Mouse (Mus musculus): ENCODE results near the gene Jdp2. TPM values are rescaled to one million over a fixed set of nuclear protein-coding genes. Genes with fewer than 3 reads are reported as not detected.
A peak's percentile ranks its signal among the peaks of the same experiment; 100 is the strongest.

The Jdp2 gene
- polyA plus RNA-seq, 1 experiment from 2014 or later: 0.49 TPM

DNA sequence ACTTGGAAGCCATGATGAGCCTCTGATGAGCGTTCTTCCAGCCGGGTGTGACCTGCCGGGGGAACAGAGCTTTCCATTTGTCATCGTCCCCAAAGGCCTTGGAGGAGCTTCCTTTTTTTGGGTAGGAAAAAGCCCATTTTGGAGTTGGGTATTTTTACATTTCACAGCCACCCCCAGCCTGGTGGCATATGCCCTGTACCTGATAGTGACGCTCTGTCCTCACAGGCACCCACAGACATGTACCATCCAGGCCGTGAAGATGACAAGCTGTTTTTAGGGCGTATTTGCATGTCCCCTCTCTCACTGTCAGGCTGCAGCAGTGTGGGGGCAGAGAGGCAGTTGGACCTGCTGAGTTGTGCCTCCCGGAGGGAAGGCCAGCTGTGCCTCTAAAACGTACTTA is 11.3 kb downstream of the Jdp2 start:
- Histone ChIP-seq H3K4me3 (ENCODE audit: low read length) (no peak overlapping the region), H3K4me1 (replicated peaks; ENCODE audit: control insufficient read depth, insufficient read depth, low read length) (peaks cover 7% of the 10 kb centered on the region), H3K9ac (ENCODE audit: low read length) (no peak overlapping the region), H3K9me3 (ENCODE audit: control insufficient read depth, low read length) (no peaks in the 10 kb centered on the region), H3K36me3 (ENCODE audit: control insufficient read depth, insufficient read depth, low read length) (peaks cover 14% of the 10 kb centered on the region), H3K27ac (ENCODE audit: low read length) (no peak overlapping the region), H3K4me2 (ENCODE audit: low read depth, low read length) (no peak overlapping the region), H3K27me3 (ENCODE audit: control insufficient read depth, insufficient read depth, low read depth, low read length) (no peaks in the 10 kb centered on the region)
- WGBS: 79% methylated on average over 9 of the region's 9 CpGs
- no peak for ATAC-seq (ENCODE audit: low read depth)

DNA sequence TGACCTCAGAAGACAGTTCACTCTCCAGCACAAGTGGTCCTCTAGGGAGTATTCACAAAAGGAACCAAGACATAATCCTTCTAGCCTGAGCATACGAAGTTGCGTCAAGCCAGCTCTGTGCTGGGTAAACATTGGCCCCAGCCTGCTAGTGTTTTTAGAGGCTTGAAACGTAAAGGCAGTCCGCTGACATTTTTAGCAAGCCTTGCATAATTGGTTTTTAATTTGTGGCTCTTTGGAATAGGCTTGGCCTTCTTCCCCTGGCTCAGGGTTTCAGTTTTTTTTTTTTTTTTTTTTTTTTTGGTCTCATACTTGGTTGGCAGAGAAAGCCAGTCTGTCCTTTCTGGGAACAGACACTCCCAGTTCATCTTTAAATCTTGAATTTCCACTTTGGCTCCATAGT is 15.3 kb downstream of the Jdp2 start:
- Histone ChIP-seq H3K36me3 (ENCODE audit: control insufficient read depth, insufficient read depth, low read length) (peaks cover 7% of the 10 kb centered on the region), H3K4me3 (ENCODE audit: low read length) (no peak overlapping the region), H3K27me3 (ENCODE audit: control insufficient read depth, insufficient read depth, low read depth, low read length) (no peaks in the 10 kb centered on the region), H3K9me3 (ENCODE audit: control insufficient read depth, low read length) (no peaks in the 10 kb centered on the region), H3K27ac (ENCODE audit: low read length) (peak overlapping the region; percentile 13; the same call in 1 of the 2 replicates), H3K9ac (ENCODE audit: low read length) (no peak overlapping the region), H3K4me2 (ENCODE audit: low read depth, low read length) (no peak overlapping the region), H3K4me1 (replicated peaks; ENCODE audit: control insufficient read depth, insufficient read depth, low read length) (peaks cover 7% of the 10 kb centered on the region)
- whole genome bisulfite sequencing: 28% methylated on average over 4 of the region's 4 CpGs
- peak; percentile 66 for ATAC-seq (ENCODE audit: low read depth)

DNA sequence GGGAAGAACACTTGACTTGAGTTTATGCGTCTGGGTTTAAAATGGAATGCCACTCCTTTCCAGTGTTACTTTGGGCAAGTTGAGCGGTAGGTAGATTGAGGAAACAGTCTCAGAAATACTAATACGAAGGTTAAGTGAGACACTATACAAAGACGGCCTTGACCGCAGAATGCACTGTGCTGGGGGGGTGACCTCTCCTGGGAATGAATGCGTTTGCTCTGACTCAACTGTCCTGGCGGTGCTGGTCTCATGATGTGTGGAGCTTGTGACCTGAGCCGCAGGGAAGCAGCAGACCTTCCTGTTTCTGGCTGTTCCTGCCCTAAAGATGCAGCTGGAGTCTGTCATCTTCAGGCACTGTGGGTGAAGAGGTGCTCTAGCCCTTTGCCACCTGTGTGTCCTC is 16.7 kb downstream of the Jdp2 start:
- Histone ChIP-seq H3K4me2 (ENCODE audit: low read depth, low read length) (no peak overlapping the region), H3K27me3 (ENCODE audit: control insufficient read depth, insufficient read depth, low read depth, low read length) (no peaks in the 10 kb centered on the region), H3K9me3 (ENCODE audit: control insufficient read depth, low read length) (no peaks in the 10 kb centered on the region), H3K9ac (ENCODE audit: low read length) (no peak overlapping the region), H3K4me1 (replicated peaks; ENCODE audit: control insufficient read depth, insufficient read depth, low read length) (peaks cover 7% of the 10 kb centered on the region), H3K4me3 (ENCODE audit: low read length) (no peak overlapping the region), H3K27ac (ENCODE audit: low read length) (no peak overlapping the region), H3K36me3 (ENCODE audit: control insufficient read depth, insufficient read depth, low read length) (peaks cover 7% of the 10 kb centered on the region)
- WGBS: 74% methylated on average over 8 of the region's 8 CpGs
- ATAC-seq (ENCODE audit: low read depth): no peak

DNA sequence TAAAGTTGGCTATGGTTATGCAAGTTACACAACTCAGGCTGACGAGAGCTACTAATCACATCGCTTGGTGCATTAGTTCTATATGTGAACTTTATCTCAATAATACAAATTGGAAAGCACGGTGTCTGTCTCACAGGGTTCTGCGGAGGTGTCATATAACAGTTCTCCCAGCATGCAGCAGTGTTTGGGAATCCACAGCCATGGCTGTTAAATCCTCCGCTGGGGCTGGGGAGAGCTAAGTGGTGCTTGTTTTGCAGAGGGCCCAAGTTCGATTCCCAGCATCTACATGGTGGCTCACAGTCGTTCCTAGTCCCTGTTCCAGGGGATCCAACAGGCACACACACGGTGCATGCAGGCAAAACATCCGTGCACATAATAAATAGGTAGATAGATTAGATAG is 19.1 kb downstream of the Jdp2 start:
- H3K4me2 ChIP-seq (ENCODE audit: low read depth, low read length): no peak overlapping the region
- WGBS: 74% methylated on average over 9 of the region's 9 CpGs
- H3K9ac ChIP-seq (ENCODE audit: low read length): no peak overlapping the region
- H3K36me3 ChIP-seq (ENCODE audit: control insufficient read depth, insufficient read depth, low read length): peaks cover 7% of the 10 kb centered on the region
- H3K4me3 ChIP-seq (ENCODE audit: low read length): no peak overlapping the region
- no peaks in the 10 kb centered on the region for H3K27me3 ChIP-seq (ENCODE audit: control insufficient read depth, insufficient read depth, low read depth, low read length)
- no peak overlapping the region for H3K27ac ChIP-seq (ENCODE audit: low read length)
- no peak for ATAC-seq (ENCODE audit: low read depth)
- no peaks in the 10 kb centered on the region for H3K9me3 ChIP-seq (ENCODE audit: control insufficient read depth, low read length)
- peaks cover 7% of the 10 kb centered on the region for H3K4me1 ChIP-seq (replicated peaks; ENCODE audit: control insufficient read depth, insufficient read depth, low read length)

DNA sequence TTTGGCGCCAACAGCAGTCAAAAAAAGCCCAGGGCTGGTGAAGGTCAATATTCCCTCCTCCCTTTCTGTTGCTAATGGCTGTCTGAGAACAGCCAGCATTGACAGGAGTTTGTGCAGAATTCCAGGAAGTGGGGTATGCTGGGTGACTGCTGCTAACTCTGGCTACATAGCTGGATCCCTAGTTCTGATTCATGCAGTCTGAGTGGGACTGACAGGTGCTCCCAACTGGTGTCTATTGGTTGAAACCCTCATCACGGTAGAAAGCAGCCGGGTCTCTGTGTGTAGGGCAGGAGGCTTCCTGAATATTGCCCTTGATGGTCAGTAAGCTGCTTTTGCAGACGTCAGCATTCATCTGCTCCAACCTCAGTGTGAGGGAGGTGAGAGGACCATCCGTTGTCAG is 19.6 kb downstream of the Jdp2 start:
- Histone ChIP-seq H3K4me2 (ENCODE audit: low read depth, low read length) (no peak overlapping the region), H3K27ac (ENCODE audit: low read length) (no peak overlapping the region), H3K9ac (ENCODE audit: low read length) (no peak overlapping the region), H3K4me1 (replicated peaks; ENCODE audit: control insufficient read depth, insufficient read depth, low read length) (peaks cover 9% of the 10 kb centered on the region), H3K4me3 (ENCODE audit: low read length) (no peak overlapping the region), H3K9me3 (ENCODE audit: control insufficient read depth, low read length) (no peaks in the 10 kb centered on the region), H3K27me3 (ENCODE audit: control insufficient read depth, insufficient read depth, low read depth, low read length) (no peaks in the 10 kb centered on the region), H3K36me3 (ENCODE audit: control insufficient read depth, insufficient read depth, low read length) (peaks cover 7% of the 10 kb centered on the region)
- ATAC-seq (ENCODE audit: low read depth): no peak
- WGBS: 77% methylated on average over 5 of the region's 5 CpGs

DNA sequence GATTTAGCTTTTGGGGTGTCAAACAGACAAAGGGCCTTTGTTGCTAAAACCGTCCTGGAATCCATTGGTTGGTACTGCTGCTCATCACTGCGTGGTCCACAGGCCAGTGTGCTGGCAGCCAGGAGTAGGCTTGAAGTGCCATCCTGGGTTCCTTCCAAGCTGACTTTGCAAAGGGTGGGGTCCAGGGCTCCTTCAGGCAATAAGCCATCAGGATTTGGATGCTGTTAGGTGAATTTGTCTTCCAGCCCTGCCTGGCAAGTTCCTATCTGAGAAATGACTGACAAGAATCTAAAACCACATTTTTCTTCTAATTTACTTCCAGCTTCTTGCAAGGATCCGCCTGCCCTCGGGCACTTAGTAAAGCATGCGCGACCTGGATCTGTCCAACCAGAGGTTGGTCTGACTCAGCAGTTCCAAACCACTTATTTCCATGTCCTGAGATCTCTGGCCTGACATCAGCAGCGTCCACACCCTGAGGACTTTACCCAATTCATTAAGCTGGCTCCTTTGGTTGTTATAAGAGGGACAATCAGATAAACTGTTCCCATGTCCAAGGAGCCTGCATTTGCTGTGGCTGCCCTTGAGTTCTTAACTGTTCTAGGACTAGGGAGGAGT is 20.6 kb downstream of the Jdp2 start:
- Histone ChIP-seq H3K4me3 (ENCODE audit: low read length) (no peak overlapping the region), H3K27me3 (ENCODE audit: control insufficient read depth, insufficient read depth, low read depth, low read length) (no peaks in the 10 kb centered on the region), H3K27ac (ENCODE audit: low read length) (no peak overlapping the region), H3K4me1 (replicated peaks; ENCODE audit: control insufficient read depth, insufficient read depth, low read length) (peaks cover 11% of the 10 kb centered on the region), H3K4me2 (ENCODE audit: low read depth, low read length) (no peak overlapping the region), H3K9ac (ENCODE audit: low read length) (no peak overlapping the region), H3K36me3 (ENCODE audit: control insufficient read depth, insufficient read depth, low read length) (peaks cover 7% of the 10 kb centered on the region), H3K9me3 (ENCODE audit: control insufficient read depth, low read length) (no peaks in the 10 kb centered on the region)
- no peak for ATAC-seq (ENCODE audit: low read depth)
- 74% methylated on average over 7 of the region's 7 CpGs for WGBS

DNA sequence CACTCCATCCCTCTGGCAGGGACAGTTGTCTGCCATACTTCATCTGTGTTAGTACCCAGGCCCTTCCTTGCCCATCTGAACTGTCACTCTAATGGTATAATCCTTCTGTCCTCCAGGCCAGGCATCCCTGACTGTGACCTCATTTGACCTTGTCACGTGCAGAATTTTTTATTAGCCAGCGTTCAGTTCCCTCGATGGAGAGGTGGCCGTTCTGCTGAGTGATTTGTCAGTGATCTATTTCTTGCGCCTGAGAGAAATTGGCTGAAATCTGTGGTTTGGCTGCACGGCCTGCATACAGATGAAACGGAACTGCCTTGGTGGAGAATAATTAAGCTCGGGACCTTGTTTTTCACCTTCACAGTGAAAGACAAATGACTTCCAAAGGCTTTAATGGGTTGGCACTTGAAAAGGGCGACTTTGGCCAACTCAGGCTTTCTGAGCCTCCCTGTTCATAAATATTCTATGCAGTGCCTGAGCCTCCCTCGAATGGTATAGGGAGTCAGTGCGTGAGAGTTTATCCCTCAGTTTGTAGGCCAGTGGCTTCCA is 21.1 kb downstream of the Jdp2 start:
- Histone ChIP-seq H3K27me3 (ENCODE audit: control insufficient read depth, insufficient read depth, low read depth, low read length) (no peaks in the 10 kb centered on the region), H3K4me3 (ENCODE audit: low read length) (no peak overlapping the region), H3K27ac (ENCODE audit: low read length) (no peak overlapping the region), H3K9me3 (ENCODE audit: control insufficient read depth, low read length) (no peaks in the 10 kb centered on the region), H3K9ac (ENCODE audit: low read length) (no peak overlapping the region), H3K4me2 (ENCODE audit: low read depth, low read length) (no peak overlapping the region), H3K4me1 (replicated peaks; ENCODE audit: control insufficient read depth, insufficient read depth, low read length) (peaks cover 14% of the 10 kb centered on the region), H3K36me3 (ENCODE audit: control insufficient read depth, insufficient read depth, low read length) (peaks cover 7% of the 10 kb centered on the region)
- ATAC-seq (ENCODE audit: low read depth): no peak
- 69% methylated on average over 11 of the region's 11 CpGs for WGBS

DNA sequence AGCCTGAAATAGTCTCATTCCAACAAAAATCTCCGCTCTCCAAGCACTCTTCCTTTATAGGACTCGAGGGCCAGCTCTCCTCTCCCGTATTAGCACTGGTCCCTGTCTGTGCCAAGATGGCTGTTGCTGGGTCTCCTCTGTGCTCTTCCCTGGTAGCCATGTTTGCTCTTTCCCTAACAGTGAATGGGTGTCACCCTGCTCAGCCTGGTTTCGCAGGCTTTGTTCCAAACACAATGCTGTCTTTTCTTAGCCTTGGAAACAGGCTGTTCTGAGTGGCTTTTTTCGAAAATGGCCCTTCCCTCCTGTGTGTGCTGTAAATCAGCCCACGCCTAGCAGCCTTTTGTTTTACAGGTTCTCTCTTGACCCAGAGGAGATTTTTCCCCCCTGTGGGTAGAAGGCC is 22.2 kb downstream of the Jdp2 start:
- H3K4me1 ChIP-seq (replicated peaks; ENCODE audit: control insufficient read depth, insufficient read depth, low read length): peaks cover 18% of the 10 kb centered on the region
- no peaks in the 10 kb centered on the region for H3K27me3 ChIP-seq (ENCODE audit: control insufficient read depth, insufficient read depth, low read depth, low read length)
- no peaks in the 10 kb centered on the region for H3K9me3 ChIP-seq (ENCODE audit: control insufficient read depth, low read length)
- no peak overlapping the region for H3K27ac ChIP-seq (ENCODE audit: low read length)
- no peak overlapping the region for H3K9ac ChIP-seq (ENCODE audit: low read length)
- ATAC-seq (ENCODE audit: low read depth): no peak
- H3K4me3 ChIP-seq (ENCODE audit: low read length): no peak overlapping the region
- H3K4me2 ChIP-seq (ENCODE audit: low read depth, low read length): no peak overlapping the region
- WGBS: 75% methylated on average over 6 of the region's 6 CpGs
- H3K36me3 ChIP-seq (ENCODE audit: control insufficient read depth, insufficient read depth, low read length): peaks cover 7% of the 10 kb centered on the region

DNA sequence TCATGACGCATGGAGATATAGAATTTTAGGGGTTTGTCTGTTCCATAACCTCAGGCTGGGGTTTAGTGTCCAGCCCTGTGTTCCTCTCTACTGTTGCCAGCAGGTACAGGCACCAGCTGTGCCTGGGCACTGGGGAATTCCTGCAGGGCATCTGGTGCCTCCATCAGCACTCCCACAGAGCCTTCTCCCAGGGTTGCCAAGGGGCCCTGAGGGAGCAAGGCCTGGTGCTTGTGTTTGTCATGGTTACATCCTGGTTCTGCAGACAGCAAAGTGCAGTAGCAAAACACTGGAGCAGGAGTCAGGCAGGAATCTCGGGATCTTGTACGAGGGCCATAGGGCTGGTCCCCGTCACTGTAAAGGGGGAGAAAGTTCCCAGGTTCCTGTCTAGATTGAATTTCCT is 22.8 kb downstream of the Jdp2 start:
- Histone ChIP-seq H3K36me3 (ENCODE audit: control insufficient read depth, insufficient read depth, low read length) (peaks cover 7% of the 10 kb centered on the region; the same call in 1 of the 2 replicates), H3K9ac (ENCODE audit: low read length) (no peak overlapping the region), H3K27me3 (ENCODE audit: control insufficient read depth, insufficient read depth, low read depth, low read length) (no peaks in the 10 kb centered on the region), H3K4me3 (ENCODE audit: low read length) (no peak overlapping the region), H3K4me1 (replicated peaks; ENCODE audit: control insufficient read depth, insufficient read depth, low read length) (peaks cover 21% of the 10 kb centered on the region), H3K4me2 (ENCODE audit: low read depth, low read length) (no peak overlapping the region), H3K27ac (ENCODE audit: low read length) (no peak overlapping the region), H3K9me3 (ENCODE audit: control insufficient read depth, low read length) (no peaks in the 10 kb centered on the region)
- 81% methylated on average over 4 of the region's 4 CpGs for WGBS
- no peak for ATAC-seq (ENCODE audit: low read depth)

Data from lung, embryonic 16.5 days (tissue).